Mouse (Mus musculus): ENCODE results near the gene Gm45337. TPM values are rescaled to one million over a fixed set of nuclear protein-coding genes. Genes with fewer than 3 reads are reported as not detected.
A peak's percentile ranks its signal among the peaks of the same experiment; 100 is the strongest.

The Gm45337 gene
- polyA plus RNA-seq, 1 experiment from 2014 or later, result not detected

- DNase-seq (ENCODE audit: low spot score), result no peak
These were observed 49.9 kb downstream of the Gm45337 start for GRCm38 (mm10) chr7:142094301-142095143.

GRCm38 (mm10) chr7:142093696-142094240 is 50.6 kb downstream of the Gm45337 start:
- H3K36me3 ChIP-seq (ENCODE audit: control insufficient read depth, insufficient read depth, low read length), result no peaks in the 10 kb centered on the region

More at GRCm38 (mm10) chr7:142094301-142095143, 49.9 kb downstream of the Gm45337 start:
- Histone ChIP-seq H3K9me3 (ENCODE audit: control insufficient read depth, low read length) (no peaks in the 10 kb centered on the region), H3K4me2 (ENCODE audit: low read depth, low read length) (peak overlapping the region; percentile 92), H3K9ac (ENCODE audit: low read depth, low read length) (peak overlapping the region; percentile 83), H3K27ac (replicated peaks; ENCODE audit: low read depth, low read length) (peak overlapping the region; percentile 44; the same call in 1 of the 2 replicates), H3K4me1 (ENCODE audit: control insufficient read depth, insufficient read depth, low read length) (peaks cover 3% of the 10 kb centered on the region), H3K4me3 (ENCODE audit: low read depth, low read length) (peak overlapping the region; percentile 71), H3K27me3 (replicated peaks; ENCODE audit: control insufficient read depth, insufficient read depth, low read length) (peaks cover 81% of the 10 kb centered on the region), H3K36me3 (ENCODE audit: control insufficient read depth, insufficient read depth, low read length) (no peaks in the 10 kb centered on the region)
- WGBS, result 0% methylated on average over 47 of the region's 89 CpGs
- peak; percentile 34 for ATAC-seq (ENCODE audit: low read depth)

More at GRCm38 (mm10) chr7:142093696-142094240, 50.6 kb downstream of the Gm45337 start:
- no peak for DNase-seq (ENCODE audit: low spot score)
- H3K4me1 ChIP-seq (ENCODE audit: control insufficient read depth, insufficient read depth, low read length), result peaks cover 3% of the 10 kb centered on the region
- H3K4me2 ChIP-seq (ENCODE audit: low read depth, low read length), result peak overlapping the region; percentile 92
- H3K27ac ChIP-seq (replicated peaks; ENCODE audit: low read depth, low read length), result no peak overlapping the region
- H3K27me3 ChIP-seq (replicated peaks; ENCODE audit: control insufficient read depth, insufficient read depth, low read length), result peaks cover 86% of the 10 kb centered on the region
- peak overlapping the region; percentile 71 for H3K4me3 ChIP-seq (ENCODE audit: low read depth, low read length)
- no peak for ATAC-seq (ENCODE audit: low read depth)
- H3K9me3 ChIP-seq (ENCODE audit: control insufficient read depth, low read length), result no peaks in the 10 kb centered on the region
- 29% methylated on average over 6 of the region's 6 CpGs for WGBS
- peak overlapping the region; percentile 83 for H3K9ac ChIP-seq (ENCODE audit: low read depth, low read length)

Other genes with a start within 250 kb of the Gm45337 start
- gene Tollip, start 226.1 kb downstream of the Gm45337 start, polyA plus RNA-seq (2014; fragmentation: Nextera tagmentation; extraction: Ambion mirVana), result 48.9 and 50.1 TPM in 2 replicates
- 1.3 TPM in 2 replicates for gene Brsk2, start 194.9 kb downstream of the Gm45337 start, polyA plus RNA-seq (2014; fragmentation: Nextera tagmentation; extraction: Ambion mirVana)
- gene Mob2, start 83.5 kb downstream of the Gm45337 start, polyA plus RNA-seq (2014; fragmentation: Nextera tagmentation; extraction: Ambion mirVana), result 65.8 and 68.4 TPM in 2 replicates
- gene Dusp8, start 48.8 kb downstream of the Gm45337 start, polyA plus RNA-seq (2014; fragmentation: Nextera tagmentation; extraction: Ambion mirVana), result 7.1 and 11.1 TPM in 2 replicates
- 0.28 TPM in 1 of 2 replicates, not detected in the other for gene Gm45618, start 23.9 kb downstream of the Gm45337 start, polyA plus RNA-seq (2014; fragmentation: Nextera tagmentation; extraction: Ambion mirVana)
- not detected in 2 replicates for gene Gm39115, start 8.6 kb downstream of the Gm45337 start, polyA plus RNA-seq (2014; fragmentation: Nextera tagmentation; extraction: Ambion mirVana)
- gene Gm29735, start 12.5 kb upstream of the Gm45337 start, polyA plus RNA-seq (2014; fragmentation: Nextera tagmentation; extraction: Ambion mirVana), result not detected in 2 replicates
- not detected in 2 replicates for gene Gm4553, start 21.1 kb upstream of the Gm45337 start, polyA plus RNA-seq (2014; fragmentation: Nextera tagmentation; extraction: Ambion mirVana)
- not detected in 2 replicates for gene Krtap5-2, start 31.4 kb upstream of the Gm45337 start, polyA plus RNA-seq (2014; fragmentation: Nextera tagmentation; extraction: Ambion mirVana)
- gene Gm10153, start 45.8 kb upstream of the Gm45337 start, polyA plus RNA-seq (2014; fragmentation: Nextera tagmentation; extraction: Ambion mirVana), result not detected in 2 replicates
- gene Krtap5-3, start 56.8 kb upstream of the Gm45337 start, polyA plus RNA-seq (2014; fragmentation: Nextera tagmentation; extraction: Ambion mirVana), result not detected in 2 replicates
- gene Gm7579, start 67.3 kb upstream of the Gm45337 start, polyA plus RNA-seq (2014; fragmentation: Nextera tagmentation; extraction: Ambion mirVana), result not detected in 2 replicates
- gene Krtap5-5, start 85.4 kb upstream of the Gm45337 start, polyA plus RNA-seq (2014; fragmentation: Nextera tagmentation; extraction: Ambion mirVana), result 0.19 TPM in 1 of 2 replicates, not detected in the other
- not detected in 2 replicates for gene Gm40460, start 96.5 kb upstream of the Gm45337 start, polyA plus RNA-seq (2014; fragmentation: Nextera tagmentation; extraction: Ambion mirVana)
- not detected in 2 replicates for gene Gm2431, start 113.7 kb upstream of the Gm45337 start, polyA plus RNA-seq (2014; fragmentation: Nextera tagmentation; extraction: Ambion mirVana)
- not detected in 2 replicates for gene Gm4559, start 129.8 kb upstream of the Gm45337 start, polyA plus RNA-seq (2014; fragmentation: Nextera tagmentation; extraction: Ambion mirVana)
- not detected in 2 replicates for gene Krtap5-1, start 152.5 kb upstream of the Gm45337 start, polyA plus RNA-seq (2014; fragmentation: Nextera tagmentation; extraction: Ambion mirVana)
- gene Krtap5-4, start 158.9 kb upstream of the Gm45337 start, polyA plus RNA-seq (2014; fragmentation: Nextera tagmentation; extraction: Ambion mirVana), result not detected in 2 replicates
- gene Ifitm10, start 229.1 kb upstream of the Gm45337 start, polyA plus RNA-seq (2014; fragmentation: Nextera tagmentation; extraction: Ambion mirVana), result 3.0 and 3.3 TPM in 2 replicates
- 0.46 TPM in 1 of 2 replicates, not detected in the other for gene Gm49369, start 238.1 kb upstream of the Gm45337 start, polyA plus RNA-seq (2014; fragmentation: Nextera tagmentation; extraction: Ambion mirVana)
- gene Ctsd, start 243.4 kb upstream of the Gm45337 start, polyA plus RNA-seq (2014; fragmentation: Nextera tagmentation; extraction: Ambion mirVana), result 342 and 350 TPM in 2 replicates